Mouse (Mus musculus) heart, adult 2 months (tissue): Measurements from ENCODE around the gene Npat. TPM values are rescaled to one million over a fixed set of nuclear protein-coding genes. Genes with fewer than 3 reads are reported as not detected.
A peak's percentile ranks its signal among the peaks of the same experiment; 100 is the strongest.

Experiments used
- DNase-seq, 2 experiments: peaks; one replicate each; pipeline ENCODE4 v3.0.0; 2021
- H3K27ac ChIP-seq: fragments of 200-600 bp; 2 replicates; pipeline ENCODE4 v1.8.1; 2022
- H3K27me3 ChIP-seq: fragments of 200-500 bp; 2 replicates; pipeline ENCODE4 v1.6.1; 2012; ENCODE audit warnings: mild to moderate bottlenecking, low read length, inconsistent platforms, mixed read lengths; ENCODE audit not compliant: control insufficient read depth, insufficient read depth
- H3K36me3 ChIP-seq: fragments of 200-500 bp; 2 replicates; pipeline ENCODE4 v1.6.1; 2012; ENCODE audit warnings: low read length, inconsistent platforms; ENCODE audit not compliant: control insufficient read depth, insufficient read depth
- H3K4me1 ChIP-seq: fragments of 200-500 bp; 2 replicates; pipeline ENCODE4 v1.6.1; 2011; ENCODE audit warnings: low read length; ENCODE audit not compliant: control insufficient read depth, insufficient read depth
- H3K4me3 ChIP-seq: fragments of 200-600 bp; 2 replicates; pipeline ENCODE4 v1.8.1; 2022
- H3K79me2 ChIP-seq: fragments of 200-500 bp; replicated peaks from 2 replicates; pipeline ENCODE4 v1.6.1; 2012; ENCODE audit warnings: mild to moderate bottlenecking, inconsistent platforms, low read length, moderate library complexity, mixed read lengths; ENCODE audit not compliant: control insufficient read depth, insufficient read depth
- H3K9ac ChIP-seq: fragments of 200-500 bp; 2 replicates; pipeline ENCODE4 v1.6.1; 2012; ENCODE audit warnings: low read depth, mild to moderate bottlenecking, control low read depth, inconsistent platforms, low read length, mixed read lengths
- CTCF ChIP-seq: fragments of 200-600 bp; IDR thresholded peaks from 2 replicates; pipeline ENCODE4 v1.8.1; 2022; ENCODE audit warnings: antibody characterized with exemption, mild to moderate bottlenecking, moderate library complexity
- EP300 ChIP-seq: fragments of 200-500 bp; IDR thresholded peaks from 2 replicates; pipeline ENCODE4 v1.6.1; 2011; ENCODE audit warnings: low read depth, low read length, control low read depth; ENCODE audit not compliant: insufficient read depth
- POLR2A ChIP-seq: fragments of 200-500 bp; IDR thresholded peaks from 2 replicates; pipeline ENCODE4 v1.6.1; 2011; ENCODE audit warnings: mild to moderate bottlenecking, low read depth, low read length, control low read depth; ENCODE audit not compliant: insufficient read depth
- WGBS: fragments of 180-500 bp; shearing (Covaris S2); methylation state at CpG from one replicate; pipeline ENCODE4 v1.1.7; 2018; 5-methylcytosine and 5-hydroxymethylcytosine counted together
- intact Hi-C: fragments of 180-260 bp; cut with DNase I; formaldehyde crosslinking; loops from one replicate; pipeline ENCODE4 v1.15.1; 2025
- polyA plus RNA-seq: library from polyadenylated mRNA; depleted of rRNA; stranded (reverse); fragments of >200 nt; gene quantifications from 2 replicates; pipeline ENCODE4 v1.2.3, GENCODE M21; 2012
- total RNA-seq, 2 experiments: library from RNA; stranded (reverse); gene quantifications; 2 replicates each; pipeline ENCODE4 v1.2.3; 2021

Npat gene
- total and polyA plus RNA-seq, 3 experiments: 1.5 to 6.9 (median 5.4) TPM

GRCm38 (mm10) chr9:53604954-53605353 lies 68.1 kb downstream of the Npat start:
- no peak overlapping the region; the same call in 1 of the 2 replicates for H3K27ac ChIP-seq
- peaks cover 14% of the 10 kb centered on the region for H3K4me1 ChIP-seq
- H3K36me3 ChIP-seq: peaks cover 8% of the 10 kb centered on the region
- H3K27me3 ChIP-seq: no peaks in the 10 kb centered on the region
- no peak overlapping the region for H3K9ac ChIP-seq
- 87% methylated on average over 5 of the region's 5 CpGs for WGBS
- TF ChIP-seq EP300: no peak
- TF ChIP-seq CTCF: no peak
- no peak for TF ChIP-seq POLR2A
- DNase-seq: no peak
- no peak overlapping the region for H3K4me3 ChIP-seq
- intact Hi-C loops: loop anchor here (5.0 kb wide), 1 partner anchor 358 kb away; the partner anchor contains the start of gene Ddx10
- no peaks in the 10 kb centered on the region; the same call in 1 of the 2 replicates for H3K79me2 ChIP-seq

DNA sequence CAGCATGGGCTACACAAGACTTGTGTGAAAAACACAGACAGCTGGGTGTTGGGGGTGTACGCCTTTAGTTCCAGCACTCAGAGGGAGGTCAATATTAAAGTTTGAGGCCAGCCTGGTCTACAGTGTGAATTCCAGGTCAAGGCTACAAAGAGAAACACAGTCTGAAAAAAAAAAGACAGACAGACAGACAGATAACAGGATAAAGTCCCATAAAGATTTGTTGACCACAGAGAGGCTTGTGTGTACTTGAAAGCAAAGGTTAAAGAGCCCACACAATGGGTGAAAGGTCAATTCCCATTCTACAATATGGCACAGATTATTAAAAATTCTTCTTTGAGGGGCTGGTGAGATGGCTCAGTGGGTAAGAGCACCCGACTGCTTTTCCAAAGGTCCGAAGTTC lies 70.3 kb downstream of the Npat start:
- peaks cover 12% of the 10 kb centered on the region for H3K4me1 ChIP-seq
- intact Hi-C loops: loop anchor here (5.0 kb wide), 1 partner anchor 360 kb away; the partner anchor contains the start of gene Ddx10
- no peak overlapping the region for H3K9ac ChIP-seq
- H3K79me2 ChIP-seq: no peaks in the 10 kb centered on the region; the same call in 1 of the 2 replicates
- no peak overlapping the region for H3K4me3 ChIP-seq
- TF ChIP-seq POLR2A (no peak), EP300 (no peak), CTCF (no peak)
- no peak for DNase-seq
- no peak overlapping the region for H3K27ac ChIP-seq
- H3K27me3 ChIP-seq: no peaks in the 10 kb centered on the region
- WGBS: 95% methylated on average over 3 of the region's 3 CpGs
- H3K36me3 ChIP-seq: peaks cover 8% of the 10 kb centered on the region

DNA sequence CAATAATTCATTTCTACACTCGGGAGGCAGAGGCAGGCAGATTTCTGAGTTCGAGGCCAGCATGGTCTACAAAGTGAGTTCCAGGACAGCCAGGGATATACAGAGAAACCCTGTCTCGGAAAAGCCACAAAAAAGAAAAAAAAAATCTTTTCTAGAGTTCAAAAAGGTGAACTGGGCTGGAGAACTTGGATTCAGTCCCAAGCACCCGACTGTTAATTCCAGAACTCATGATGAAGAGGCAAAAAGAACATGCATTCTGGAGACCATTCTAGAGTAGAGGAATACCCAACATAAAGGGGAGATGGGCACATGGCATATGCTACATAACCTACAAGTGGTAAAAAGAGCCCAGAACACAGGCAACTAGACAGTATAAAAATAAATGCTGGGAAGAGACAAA lies 71.0 kb downstream of the Npat start:
- TF ChIP-seq EP300 (no peak), CTCF (no peak)
- Histone ChIP-seq H3K4me3 (no peak overlapping the region), H3K4me1 (peaks cover 11% of the 10 kb centered on the region), H3K36me3 (peaks cover 8% of the 10 kb centered on the region), H3K27ac (no peak overlapping the region), H3K9ac (no peak overlapping the region), H3K79me2 (no peaks in the 10 kb centered on the region; the same call in 1 of the 2 replicates), H3K27me3 (no peaks in the 10 kb centered on the region)
- WGBS: 82% methylated on average over 4 of the region's 4 CpGs
- DNase-seq: no peak
- intact Hi-C loops: loop anchor here (5.0 kb wide), 1 partner anchor 361 kb away; the partner anchor contains the start of gene Ddx10

DNA sequence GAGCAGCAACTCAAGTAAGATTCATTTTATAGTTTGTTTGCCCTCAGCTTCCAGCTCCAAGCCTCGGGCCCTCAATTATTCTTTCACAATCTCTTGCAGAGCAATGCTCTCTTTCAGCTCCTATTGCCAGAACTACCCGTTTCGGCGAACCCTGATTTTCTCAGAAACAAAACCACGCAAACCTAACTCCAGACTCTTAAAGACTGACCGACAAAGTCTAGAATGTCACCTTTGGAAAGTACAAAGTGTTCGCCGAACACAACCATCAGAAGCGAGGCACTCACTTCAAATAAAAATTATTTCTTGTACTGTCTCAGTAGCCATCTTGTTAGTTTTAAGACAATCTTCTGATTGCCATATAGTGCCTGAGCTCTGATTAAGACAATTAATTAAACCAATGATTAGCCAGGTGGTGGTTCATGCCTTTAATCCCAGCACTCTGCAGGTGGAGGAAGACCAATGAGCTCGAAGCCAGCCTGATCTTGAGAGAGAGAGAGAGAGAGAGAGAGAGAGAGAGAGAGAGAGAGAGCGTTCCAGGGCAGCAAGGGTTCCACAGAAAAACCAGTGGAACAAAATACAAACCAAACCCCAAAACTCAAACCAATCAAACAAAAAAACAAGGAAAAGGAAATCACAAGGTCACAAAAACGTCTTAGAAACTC lies 72.6 kb downstream of the Npat start:
- H3K27ac ChIP-seq: peak overlapping the region; percentile 79
- peaks cover 6% of the 10 kb centered on the region for H3K4me1 ChIP-seq
- H3K79me2 ChIP-seq: no peaks in the 10 kb centered on the region; the same call in 1 of the 2 replicates
- H3K27me3 ChIP-seq: no peaks in the 10 kb centered on the region
- 37% methylated on average over 12 of the region's 12 CpGs for WGBS
- peak in 1 of 2 experiments; percentile 5 for DNase-seq
- TF ChIP-seq EP300 (no peak), CTCF (no peak), POLR2A (no peak)
- peak overlapping the region; percentile 73 for H3K9ac ChIP-seq
- H3K36me3 ChIP-seq: peaks cover 4% of the 10 kb centered on the region
- H3K4me3 ChIP-seq: peak overlapping the region; percentile 82
- intact Hi-C loops: loop anchor here (5.0 kb wide), 1 partner anchor 362 kb away; the partner anchor contains the start of gene Ddx10

DNA sequence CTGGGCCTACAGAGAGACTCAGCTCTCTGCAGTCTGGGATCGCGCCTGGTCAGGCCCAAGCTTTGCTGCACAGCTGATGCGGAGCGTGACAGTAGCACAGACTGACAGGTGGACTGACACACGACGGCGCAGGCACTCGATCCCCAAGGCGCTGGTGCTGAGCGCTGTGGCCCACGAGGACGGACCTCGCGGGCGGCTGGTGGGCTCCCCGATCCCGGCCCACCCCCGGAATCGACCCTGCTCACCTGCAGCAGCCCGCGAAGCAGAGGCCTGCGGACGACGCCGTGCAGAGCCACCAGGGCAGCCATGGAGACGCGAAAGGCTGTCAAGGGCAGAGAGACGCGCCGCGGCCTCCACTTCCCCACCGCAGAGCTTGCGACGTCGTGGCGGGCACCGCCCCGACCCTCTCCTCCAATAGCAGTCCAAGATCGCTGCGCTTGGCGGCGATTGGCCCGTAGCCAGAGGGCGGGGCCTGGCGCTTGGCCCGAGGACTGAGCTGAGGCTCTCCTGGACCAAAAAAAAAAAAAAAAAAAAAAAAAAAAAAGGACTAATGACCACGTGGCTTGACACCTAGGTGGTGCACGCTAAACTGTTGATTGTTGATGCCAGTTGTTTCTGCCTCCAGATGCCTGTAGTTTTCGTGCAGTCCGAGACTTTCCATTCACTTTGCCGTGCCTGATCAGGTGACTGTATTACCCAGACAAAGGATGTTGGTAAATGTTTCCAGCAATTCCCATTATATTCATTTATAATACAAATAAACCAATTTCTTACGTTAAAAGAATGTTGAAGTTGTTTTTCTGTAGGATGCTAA lies 73.3 kb downstream of the Npat start, which contains the start of gene Acat1:
Gene Acat1, minus strand, starts transcription at position 415 of the 814 bp plus-strand sequence.
- H3K4me1 ChIP-seq: peaks cover 1% of the 10 kb centered on the region
- peaks cover 4% of the 10 kb centered on the region for H3K36me3 ChIP-seq
- peak within 1 kb of the TSS; percentile 73 for H3K9ac ChIP-seq
- DNase-seq: peak; percentile 96 to 99
- peak within 1 kb of the TSS; percentile 82 for H3K4me3 ChIP-seq
- H3K27ac ChIP-seq: peak within 1 kb of the TSS; percentile 79
- intact Hi-C loops: loop anchor here (5.0 kb wide), 3 partner anchors 57 to 363 kb away; partner anchors contain the start of genes Atm, Ddx10 and Npat
- under 1% methylated on average over 52 of the region's 52 CpGs for WGBS
- no peaks in the 10 kb centered on the region for H3K27me3 ChIP-seq
- no peaks in the 10 kb centered on the region for H3K79me2 ChIP-seq
- peak; percentile 81 for TF ChIP-seq POLR2A
- no peak for TF ChIP-seq CTCF
- TF ChIP-seq EP300: 0 out of 2 replicates have a peak, but pooled peaks have one; percentile 41
